Mouse (Mus musculus): ENCODE results near the gene Wsb1. TPM values are rescaled to one million over a fixed set of nuclear protein-coding genes. Genes with fewer than 3 reads are reported as not detected.

Wsb1 gene
- polyA plus RNA-seq, 1 experiment from 2014 or later = 38.0 TPM

DNA sequence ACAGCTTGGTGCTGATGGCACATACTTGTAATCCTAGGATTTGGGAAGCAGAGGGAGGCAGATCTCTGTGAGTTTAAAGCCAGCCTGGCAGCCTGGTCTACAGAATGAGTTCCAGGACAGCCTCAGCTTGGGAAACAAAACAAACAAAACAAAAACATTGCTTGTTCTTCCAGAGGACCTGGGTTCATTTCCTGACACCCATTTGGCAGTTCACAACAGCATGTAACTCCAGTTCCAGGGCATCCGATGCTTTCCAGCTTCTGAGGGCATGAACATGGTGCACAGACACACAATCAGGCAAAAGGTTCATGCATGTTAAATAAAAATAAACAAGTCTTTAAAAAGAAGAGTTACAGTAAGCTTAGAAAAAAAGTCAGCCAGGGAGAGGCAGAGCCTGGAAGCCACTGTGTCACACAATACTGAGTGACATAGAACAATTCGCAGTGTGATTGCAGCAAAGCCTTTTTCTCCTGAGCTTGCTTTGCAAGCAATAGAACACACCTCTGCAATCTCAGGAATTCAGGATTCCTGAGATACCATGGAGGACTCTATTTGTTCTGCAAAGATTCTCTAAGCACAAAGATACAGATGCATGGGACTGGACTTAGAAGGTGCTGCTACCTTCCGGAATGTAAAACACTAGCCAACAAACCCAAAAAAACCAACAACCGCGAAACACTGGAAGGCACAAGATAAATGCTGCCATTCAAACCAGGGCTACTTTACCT lies 34.6 kb upstream of the Wsb1 start:
- no peak overlapping the region for H3K27ac ChIP-seq
- no peaks in the 10 kb centered on the region for H3K36me3 ChIP-seq
- peaks cover 27% of the 10 kb centered on the region for H3K4me1 ChIP-seq (replicated peaks)
- H3K27me3 ChIP-seq = no peaks in the 10 kb centered on the region
- H3K4me2 ChIP-seq = no peak overlapping the region
- WGBS (ENCODE audit: insufficient replicate concordance) = 82% methylated on average over 5 of the region's 5 CpGs
- ATAC-seq (ENCODE audit: low read depth) (no peak), DNase-seq (no peak)
- no peak overlapping the region for H3K9ac ChIP-seq
- no peaks in the 10 kb centered on the region for H3K9me3 ChIP-seq (replicated peaks)
- no peak overlapping the region for H3K4me3 ChIP-seq (replicated peaks)

- no peaks in the 10 kb centered on the region for H3K9me3 ChIP-seq (replicated peaks)
- H3K36me3 ChIP-seq = no peaks in the 10 kb centered on the region
- no peak for ATAC-seq (ENCODE audit: low read depth)
- H3K27ac ChIP-seq = no peak overlapping the region
- no peak for DNase-seq
- H3K4me2 ChIP-seq = no peak overlapping the region
- no peaks in the 10 kb centered on the region for H3K27me3 ChIP-seq
- WGBS (ENCODE audit: insufficient replicate concordance) = 69% methylated on average over 7 of the region's 7 CpGs
- H3K9ac ChIP-seq = no peak overlapping the region
- peaks cover 27% of the 10 kb centered on the region for H3K4me1 ChIP-seq (replicated peaks)
- no peak overlapping the region for H3K4me3 ChIP-seq (replicated peaks)
Measured at GRCm38 (mm10) chr11:79288278-79288843, 33.9 kb upstream of the Wsb1 start.

GRCm38 (mm10) chr11:79287447-79287846 lies 33.0 kb upstream of the Wsb1 start:
- Histone ChIP-seq H3K4me2 (no peak overlapping the region; the same call in 1 of the 2 replicates), H3K9me3 (replicated peaks) (no peaks in the 10 kb centered on the region), H3K9ac (no peak overlapping the region), H3K27ac (peak overlapping the region; percentile 40; the same call in 1 of the 2 replicates), H3K27me3 (no peaks in the 10 kb centered on the region), H3K4me1 (replicated peaks) (peaks cover 27% of the 10 kb centered on the region), H3K4me3 (replicated peaks) (no peak overlapping the region), H3K36me3 (no peaks in the 10 kb centered on the region)
- 18% methylated on average over 6 of the region's 6 CpGs for WGBS (ENCODE audit: insufficient replicate concordance)
- ATAC-seq (ENCODE audit: low read depth) (peak; percentile 49; the same call in 1 of the 2 replicates), DNase-seq (no peak)

- H3K27ac ChIP-seq = peak overlapping the region; percentile 58
- peak overlapping the region; percentile 42 for H3K4me2 ChIP-seq
- DNase-seq (no peak), ATAC-seq (ENCODE audit: low read depth) (no peak)
- no peaks in the 10 kb centered on the region for H3K9me3 ChIP-seq (replicated peaks)
- H3K27me3 ChIP-seq = no peaks in the 10 kb centered on the region
- H3K9ac ChIP-seq = no peak overlapping the region
- H3K36me3 ChIP-seq = no peaks in the 10 kb centered on the region
- WGBS (ENCODE audit: insufficient replicate concordance) = 7% methylated on average over 9 of the region's 9 CpGs
- H3K4me1 ChIP-seq (replicated peaks) = peaks cover 27% of the 10 kb centered on the region
- no peak overlapping the region for H3K4me3 ChIP-seq (replicated peaks)
Measured at GRCm38 (mm10) chr11:79286305-79286799, 31.9 kb upstream of the Wsb1 start.

DNA sequence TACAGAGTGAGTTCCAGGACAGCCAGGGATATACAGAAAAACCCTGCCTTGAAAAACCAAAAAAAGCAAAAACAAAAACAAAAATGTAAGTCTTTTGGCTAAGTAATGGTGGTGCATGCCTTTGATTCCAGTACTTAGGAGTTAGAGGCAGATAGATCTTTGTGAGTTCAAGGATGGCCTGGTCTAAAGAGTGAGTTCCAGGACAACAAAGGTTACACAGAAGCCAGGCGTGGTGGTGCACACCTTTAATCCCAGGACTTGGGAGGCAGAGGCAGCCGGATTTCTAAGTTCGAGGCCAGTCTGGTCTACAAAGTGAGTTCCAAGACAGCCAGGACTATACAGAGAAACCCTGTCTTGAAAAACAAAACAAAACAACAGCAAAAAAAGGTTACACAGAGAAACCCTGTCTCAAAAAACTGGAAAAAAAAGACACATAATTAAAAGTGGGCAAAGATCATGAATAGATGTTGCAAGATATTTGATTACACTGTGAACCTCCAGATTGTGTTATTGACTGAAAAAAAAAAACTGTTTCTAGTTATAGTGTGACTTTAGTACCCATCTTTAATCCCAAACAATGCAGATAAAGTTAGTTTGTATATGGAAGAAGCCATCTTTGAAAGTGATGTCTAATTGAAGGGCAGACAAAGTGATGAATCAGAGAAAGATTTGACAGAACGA lies 29.0 kb upstream of the Wsb1 start:
- H3K27ac ChIP-seq = no peak overlapping the region
- ATAC-seq (ENCODE audit: low read depth) (no peak), DNase-seq (no peak)
- 69% methylated on average over 4 of the region's 4 CpGs for WGBS (ENCODE audit: insufficient replicate concordance)
- no peaks in the 10 kb centered on the region for H3K36me3 ChIP-seq
- H3K9ac ChIP-seq = no peak overlapping the region
- H3K27me3 ChIP-seq = no peaks in the 10 kb centered on the region
- H3K4me3 ChIP-seq (replicated peaks) = no peak overlapping the region
- H3K9me3 ChIP-seq (replicated peaks) = no peaks in the 10 kb centered on the region
- no peak overlapping the region for H3K4me2 ChIP-seq
- peaks cover 31% of the 10 kb centered on the region for H3K4me1 ChIP-seq (replicated peaks)

DNA sequence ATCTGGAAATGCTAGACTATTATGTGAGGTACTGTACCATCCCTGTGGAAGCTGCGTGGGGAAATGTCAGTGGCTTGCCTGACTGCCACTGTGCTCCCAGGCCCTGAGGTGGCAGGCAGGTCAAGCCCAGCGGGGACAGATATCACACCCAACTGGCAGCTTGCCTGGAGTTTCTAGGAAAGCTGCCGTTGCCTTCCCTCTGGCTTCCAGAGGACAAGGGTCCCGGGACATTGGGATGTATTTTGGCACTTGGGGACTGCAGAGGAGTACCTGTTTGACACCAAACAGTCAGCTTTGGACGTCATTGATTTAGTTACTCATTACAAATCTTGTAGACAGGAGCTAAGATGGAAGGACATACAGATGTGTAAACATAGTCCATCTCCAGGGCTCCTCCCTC lies 26.9 kb upstream of the Wsb1 start:
- Histone ChIP-seq H3K4me2 (no peak overlapping the region), H3K9me3 (replicated peaks) (no peaks in the 10 kb centered on the region), H3K27ac (no peak overlapping the region), H3K9ac (no peak overlapping the region), H3K4me3 (replicated peaks) (no peak overlapping the region), H3K27me3 (no peaks in the 10 kb centered on the region), H3K36me3 (no peaks in the 10 kb centered on the region), H3K4me1 (replicated peaks) (peaks cover 13% of the 10 kb centered on the region)
- ATAC-seq (ENCODE audit: low read depth) = no peak
- 52% methylated on average over 5 of the region's 5 CpGs for WGBS (ENCODE audit: insufficient replicate concordance)
- no peak for DNase-seq

- H3K27ac ChIP-seq = no peak overlapping the region
- no peaks in the 10 kb centered on the region for H3K9me3 ChIP-seq (replicated peaks)
Measured at GRCm38 (mm10) chr11:79279732-79280405, 25.4 kb upstream of the Wsb1 start.

DNA sequence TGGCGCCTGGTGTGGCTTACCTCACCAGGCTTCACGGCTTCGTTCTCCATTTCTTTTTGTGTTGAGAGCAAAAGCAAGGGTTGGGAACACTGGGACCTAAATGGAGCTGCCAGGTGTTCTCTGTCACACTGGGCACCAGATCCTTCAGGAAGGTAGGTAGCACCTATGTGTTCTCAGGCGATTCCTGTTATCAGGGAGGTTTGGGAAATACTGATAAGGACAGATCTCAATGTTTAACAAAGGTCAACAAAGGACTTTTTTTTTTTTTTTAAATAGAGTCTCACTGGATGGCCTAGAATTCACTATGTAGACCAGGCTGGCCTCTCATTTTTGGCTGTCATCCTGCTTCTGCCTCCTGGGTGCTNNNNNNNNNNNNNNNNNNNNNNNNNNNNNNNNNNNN lies 19.3 kb upstream of the Wsb1 start:
- Histone ChIP-seq H3K4me2 (no peak overlapping the region), H3K27me3 (no peaks in the 10 kb centered on the region), H3K4me1 (replicated peaks) (peaks cover 3% of the 10 kb centered on the region; the same call in 1 of the 2 replicates), H3K9ac (no peak overlapping the region), H3K9me3 (replicated peaks) (no peaks in the 10 kb centered on the region), H3K36me3 (no peaks in the 10 kb centered on the region), H3K27ac (no peak overlapping the region), H3K4me3 (replicated peaks) (no peak overlapping the region)
- ATAC-seq (ENCODE audit: low read depth) (no peak), DNase-seq (no peak)
- 57% methylated on average over 4 of the region's 4 CpGs for WGBS (ENCODE audit: insufficient replicate concordance)

More at GRCm38 (mm10) chr11:79279732-79280405, 25.4 kb upstream of the Wsb1 start:
- no peaks in the 10 kb centered on the region for H3K36me3 ChIP-seq
- no peak overlapping the region for H3K4me2 ChIP-seq
- no peaks in the 10 kb centered on the region for H3K27me3 ChIP-seq
- WGBS (ENCODE audit: insufficient replicate concordance) = 54% methylated on average over 2 of the region's 2 CpGs
- ATAC-seq (ENCODE audit: low read depth) (no peak), DNase-seq (no peak)
- no peak overlapping the region for H3K9ac ChIP-seq
- H3K4me3 ChIP-seq (replicated peaks) = no peak overlapping the region
- H3K4me1 ChIP-seq (replicated peaks) = 0 out of 2 replicates have a peak, but pooled peaks cover 5% of the 10 kb centered on the region

DNA sequence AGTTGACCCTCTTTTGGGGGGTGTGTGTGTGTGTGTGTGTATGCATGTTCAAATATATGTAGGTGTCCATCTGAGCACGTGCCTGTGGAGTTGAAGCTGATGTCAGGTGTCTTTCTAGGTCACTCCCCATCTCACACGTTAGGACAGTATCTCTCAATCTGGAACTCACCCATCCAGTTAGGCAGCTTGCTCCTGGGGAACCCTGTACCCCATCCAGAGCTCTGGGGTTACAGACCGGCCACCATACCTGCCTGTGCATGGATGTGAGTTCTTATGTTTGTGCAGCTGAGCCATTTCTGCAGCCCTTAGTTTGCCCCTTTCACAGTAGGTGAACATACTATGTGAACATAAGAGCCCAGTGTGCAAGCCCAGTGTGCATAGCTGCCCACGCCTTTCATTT lies 18.6 kb upstream of the Wsb1 start:
- H3K27me3 ChIP-seq = no peaks in the 10 kb centered on the region
- DNase-seq = no peak
- no peak for ATAC-seq (ENCODE audit: low read depth)
- no peaks in the 10 kb centered on the region for H3K36me3 ChIP-seq
- H3K4me3 ChIP-seq (replicated peaks) = no peak overlapping the region
- no peak overlapping the region for H3K4me2 ChIP-seq
- H3K9me3 ChIP-seq (replicated peaks) = no peaks in the 10 kb centered on the region
- H3K4me1 ChIP-seq (replicated peaks) = peaks cover 3% of the 10 kb centered on the region; the same call in 1 of the 2 replicates
- no peak overlapping the region for H3K9ac ChIP-seq
- 53% methylated on average over 4 of the region's 4 CpGs for WGBS (ENCODE audit: insufficient replicate concordance)
- no peak overlapping the region for H3K27ac ChIP-seq

- no peak overlapping the region for H3K4me3 ChIP-seq (replicated peaks)
- DNase-seq (no peak), ATAC-seq (ENCODE audit: low read depth) (no peak)
- H3K36me3 ChIP-seq = no peaks in the 10 kb centered on the region
- H3K27ac ChIP-seq = no peak overlapping the region
- no peak overlapping the region for H3K9ac ChIP-seq
- H3K9me3 ChIP-seq (replicated peaks) = no peaks in the 10 kb centered on the region
- no peaks in the 10 kb centered on the region for H3K27me3 ChIP-seq
- H3K4me2 ChIP-seq = no peak overlapping the region
- no peaks in the 10 kb centered on the region for H3K4me1 ChIP-seq (replicated peaks)
- 25% methylated on average over 1 of the region's 1 CpGs for WGBS (ENCODE audit: insufficient replicate concordance)
Measured at GRCm38 (mm10) chr11:79267171-79267570, 12.7 kb upstream of the Wsb1 start.

GRCm38 (mm10) chr11:79264376-79264775 lies 9.9 kb upstream of the Wsb1 start:
- no peaks in the 10 kb centered on the region for H3K9me3 ChIP-seq (replicated peaks)
- ATAC-seq (ENCODE audit: low read depth) (no peak), DNase-seq (no peak)
- H3K27ac ChIP-seq = no peak overlapping the region
- H3K4me2 ChIP-seq = no peak overlapping the region
- WGBS (ENCODE audit: insufficient replicate concordance) = 57% methylated on average over 3 of the region's 3 CpGs
- no peaks in the 10 kb centered on the region for H3K27me3 ChIP-seq
- H3K4me3 ChIP-seq (replicated peaks) = no peak overlapping the region
- H3K4me1 ChIP-seq (replicated peaks) = no peaks in the 10 kb centered on the region
- no peak overlapping the region for H3K9ac ChIP-seq
- no peaks in the 10 kb centered on the region for H3K36me3 ChIP-seq
